In the genomic region with DNA sequence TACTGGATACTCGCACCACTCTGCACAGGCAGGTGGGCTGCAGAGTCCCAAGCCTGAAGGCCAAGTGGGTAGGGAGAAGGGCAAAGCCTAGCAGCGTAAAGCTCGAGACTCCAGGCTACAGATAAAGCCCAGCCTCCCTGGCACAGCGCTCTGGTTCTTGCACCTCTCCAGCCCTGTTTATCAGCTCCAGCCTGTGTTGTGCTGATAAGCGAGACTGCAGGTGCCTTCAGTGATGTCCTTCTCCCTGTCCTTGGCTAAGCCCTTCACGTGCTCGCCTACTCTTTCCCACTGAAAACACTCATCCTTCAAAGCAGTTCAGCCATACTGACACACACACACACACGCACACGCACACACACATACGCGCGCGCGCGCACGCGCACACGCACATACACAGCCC, we compare ENCODE assay signal across 11 mouse cellular contexts. TPM values are rescaled to one million over a fixed set of nuclear protein-coding genes. Genes with fewer than 3 reads are reported as not detected.
A peak's percentile ranks its signal among the peaks of the same experiment; 100 is the strongest.
DNase-seq lines count a peak whose midpoint lies in the region; ATAC-seq lines count a peak whose summit lies in the region.
"Had no signal": no experiment of that assay in that cellular context is flagged by ENCODE, and none has a peak within 500 bp of the region (broad histone marks: within the 10 kb centered on the region; RNA-seq: fewer than 3 reads in every experiment).

No protein-coding gene starts in this region.

- H3K27ac ChIP-seq in intestine, embryonic 14.5 days (ENCODE audit: low read depth): no peak overlapping the region

- H3K4me2 ChIP-seq in intestine, embryonic 14.5 days (ENCODE audit: low read length): no peak overlapping the region

- no peaks in the 10 kb centered on the region for H3K4me1 ChIP-seq in intestine, embryonic 14.5 days (replicated peaks; ENCODE audit: control insufficient read depth, insufficient read depth, low read length)

- H3K4me3 ChIP-seq in intestine, embryonic 14.5 days (ENCODE audit: low read depth, low read length): no peak overlapping the region

- WGBS in intestine, embryonic 14.5 days: 78% methylated on average over 18 of the region's 18 CpGs

- H3K27me3 ChIP-seq in intestine, embryonic 14.5 days (replicated peaks; ENCODE audit: control insufficient read depth, insufficient read depth, low read length): no peaks in the 10 kb centered on the region

- H3K9me3 ChIP-seq in intestine, embryonic 14.5 days (ENCODE audit: control insufficient read depth, low read length): no peaks in the 10 kb centered on the region

- no peak overlapping the region for H3K9ac ChIP-seq in intestine, embryonic 14.5 days (ENCODE audit: low read length)

- DNase-seq in CD4-positive, CD25-positive, alpha-beta regulatory T cell, adult 2 months (ENCODE audit: low read depth, low spot score): peak; percentile 11
- peak; percentile 72 for DNase-seq in c-Kit-positive CD71-positive TER-119-positive erythroid progenitor cells, embryonic 14.5 days (ENCODE audit: low spot score)
- peak; percentile 52 for DNase-seq in intestine, embryonic 14.5 days (ENCODE audit: low spot score)
- peak; percentile 10 to 12 for DNase-seq in spleen, postnatal 14 days (ENCODE audit: low spot score in 2 of 2)
- no peak for DNase-seq in right cerebral cortex, postnatal 10 days (ENCODE audit: low spot score in 2 of 2)
- no peak for DNase-seq in cerebellum, postnatal 10 days
- no peak for DNase-seq in thymus, postnatal 0 days (ENCODE audit: low spot score)
- DNase-seq: kidney, adult 2 months; lung, postnatal 14 days; right cerebral cortex, postnatal 4 days had no signal

- no peak for ATAC-seq in CD4-positive, CD25-positive, alpha-beta regulatory T cell, adult 4 months
- no peak; the same call in 1 of the 2 replicates for ATAC-seq in intestine, embryonic 14.5 days (replicated peaks; ENCODE audit: low FRiP score, low TSS enrichment, low read depth)

- 0 out of 2 replicates have a peak, but pooled peaks cover 4% of the 10 kb centered on the region for H3K36me3 ChIP-seq in intestine, embryonic 14.5 days (ENCODE audit: control insufficient read depth, insufficient read depth, low read length)

RNA-seq across cellular contexts. Expression of a gene that starts 51.9 kb away (rescaled TPM):
- polyA plus RNA-seq in CD4-positive, CD25-positive, alpha-beta regulatory T cell, adult 4 months (2017; shearing (Covaris generic)): not detected
- 0.97 and 1.5 TPM in 2 replicates for polyA plus RNA-seq in intestine, embryonic 14.5 days (2014; fragmentation: Nextera tagmentation; extraction: Ambion mirVana)
- polyA plus RNA-seq in thymus, postnatal 0 days (2015; fragmentation: Nextera tagmentation; extraction: Ambion mirVana): 0.07 and 0.13 TPM in 2 replicates

Comparison
In these comparisons a context has a peak if more than half of its experiments do, and no peak if none do; other contexts are left out.
1. DNase-seq: peak in CD4-positive, CD25-positive, alpha-beta regulatory T cell, adult 2 months (single experiment), c-Kit-positive CD71-positive TER-119-positive erythroid progenitor cells, embryonic 14.5 days (single experiment), intestine, embryonic 14.5 days (single experiment) and spleen, postnatal 14 days (2 of 2); none in right cerebral cortex, postnatal 10 days (0 of 2), cerebellum, postnatal 10 days (0 of 2) and thymus, postnatal 0 days (single experiment).